Mouse (Mus musculus): Measurements from ENCODE around the gene Pnkd. TPM values are rescaled to one million over a fixed set of nuclear protein-coding genes. Genes with fewer than 3 reads are reported as not detected.

Pnkd gene
- polyA plus RNA-seq, 2 experiments: 63.9 to 124 TPM

- TF ChIP-seq POLR2A (IDR thresholded peaks at IDR 0.05; ENCODE audit: borderline replicate concordance, extremely low read depth, insufficient read depth, insufficient read length): no peak
- WGBS: 57% methylated on average over 16 of the region's 16 CpGs
- DNase-seq (ENCODE audit: low spot score) (no peak), ATAC-seq (ENCODE audit: low FRiP score, low read depth) (no peak)
- Histone ChIP-seq H3K36me3 (ENCODE audit: control insufficient read depth, insufficient read depth, low read length) (no peaks in the 10 kb centered on the region), H3K27me3 (ENCODE audit: control insufficient read depth, insufficient read depth, low read length) (no peaks in the 10 kb centered on the region), H3K4me2 (replicated peaks; ENCODE audit: low read depth, low read length, severe bottlenecking) (no peak overlapping the region), H3K27ac (replicated peaks; ENCODE audit: low read depth, low read length) (no peak overlapping the region), H3K4me3 (replicated peaks; ENCODE audit: low read length) (no peak overlapping the region), H3K9ac (ENCODE audit: low read depth, low read length, severe bottlenecking) (no peak overlapping the region), H3K4me1 (ENCODE audit: control insufficient read depth, insufficient read depth, low read length) (no peaks in the 10 kb centered on the region), H3K9me3 (ENCODE audit: control insufficient read depth, low read length) (no peaks in the 10 kb centered on the region)
Observed at GRCm38 (mm10) chr1:74401015-74401702, 116.4 kb downstream of the Pnkd start.

MicroRNAs encoded within 50 kb of the gene (microRNA counts, 519-probe panel; counts per million panel counts)
- 3,785 counts per million, percentile 78 among the panel's probes with 10 or more counts for microRNA mmu-miR-26b

Small RNAs within 50 kb of the gene (microRNA-seq; reads per million reads assigned to microRNA genes)
- 29,864 reads per million, percentile 97 among the genes with 10 or more reads in this experiment for gene Mir26b

Other genes with a start within 250 kb of the Pnkd start
- 38.0 and 67.2 TPM in 2 replicates for gene Tns1, start 160.5 kb upstream of the Pnkd start, polyA plus RNA-seq (2012; rRNA removed)
- gene Tns1, start 160.5 kb upstream of the Pnkd start, polyA plus RNA-seq (2014; fragmentation: Nextera tagmentation; extraction: Ambion mirVana): 51.3 and 55.9 TPM in 2 replicates
- 0.65 and 0.72 TPM in 2 replicates for gene Rufy4, start 159.4 kb upstream of the Pnkd start, polyA plus RNA-seq (2012; rRNA removed)
- 0.46 and 0.48 TPM in 2 replicates for gene Rufy4, start 159.4 kb upstream of the Pnkd start, polyA plus RNA-seq (2014; fragmentation: Nextera tagmentation; extraction: Ambion mirVana)
- gene Cxcr2, start 130.9 kb upstream of the Pnkd start, polyA plus RNA-seq (2012; rRNA removed): 0.13 and 0.15 TPM in 2 replicates
- 0.06 TPM in 1 of 2 replicates, not detected in the other for gene Cxcr2, start 130.9 kb upstream of the Pnkd start, polyA plus RNA-seq (2014; fragmentation: Nextera tagmentation; extraction: Ambion mirVana)
- not detected in 2 replicates for gene Cxcr1, start 90.3 kb upstream of the Pnkd start, polyA plus RNA-seq (2012; rRNA removed)
- gene Cxcr1, start 90.3 kb upstream of the Pnkd start, polyA plus RNA-seq (2014; fragmentation: Nextera tagmentation; extraction: Ambion mirVana): not detected in 2 replicates
- gene Arpc2, start 48.8 kb upstream of the Pnkd start, polyA plus RNA-seq (2012; rRNA removed): 193 and 230 TPM in 2 replicates
- 344 and 345 TPM in 2 replicates for gene Arpc2, start 48.8 kb upstream of the Pnkd start, polyA plus RNA-seq (2014; fragmentation: Nextera tagmentation; extraction: Ambion mirVana)
- not detected in 2 replicates for gene Gpbar1, start 6.4 kb upstream of the Pnkd start, polyA plus RNA-seq (2012; rRNA removed)
- gene Gpbar1, start 6.4 kb upstream of the Pnkd start, polyA plus RNA-seq (2014; fragmentation: Nextera tagmentation; extraction: Ambion mirVana): 0.25 and 0.34 TPM in 2 replicates
- gene Aamp, start 192 bp upstream of the Pnkd start, polyA plus RNA-seq (2012; rRNA removed): 174 and 181 TPM in 2 replicates
- 228 and 238 TPM in 2 replicates for gene Aamp, start 192 bp upstream of the Pnkd start, polyA plus RNA-seq (2014; fragmentation: Nextera tagmentation; extraction: Ambion mirVana)
- 48.0 and 102 TPM in 2 replicates for gene Tmbim1, start 20.7 kb downstream of the Pnkd start, polyA plus RNA-seq (2012; rRNA removed)
- gene Tmbim1, start 20.7 kb downstream of the Pnkd start, polyA plus RNA-seq (2014; fragmentation: Nextera tagmentation; extraction: Ambion mirVana): 37.7 and 41.7 TPM in 2 replicates
- 3.8 and 4.2 TPM in 2 replicates for gene Catip, start 77.2 kb downstream of the Pnkd start, polyA plus RNA-seq (2012; rRNA removed)
- 0.73 and 1.8 TPM in 2 replicates for gene Catip, start 77.2 kb downstream of the Pnkd start, polyA plus RNA-seq (2014; fragmentation: Nextera tagmentation; extraction: Ambion mirVana)
- 7.2 and 8.0 TPM in 2 replicates for gene Slc11a1, start 90.3 kb downstream of the Pnkd start, polyA plus RNA-seq (2012; rRNA removed)
- gene Slc11a1, start 90.3 kb downstream of the Pnkd start, polyA plus RNA-seq (2014; fragmentation: Nextera tagmentation; extraction: Ambion mirVana): 3.2 and 3.5 TPM in 2 replicates
- gene Ctdsp1, start 106.6 kb downstream of the Pnkd start, polyA plus RNA-seq (2012; rRNA removed): 138 and 177 TPM in 2 replicates
- gene Ctdsp1, start 106.6 kb downstream of the Pnkd start, polyA plus RNA-seq (2014; fragmentation: Nextera tagmentation; extraction: Ambion mirVana): 96.4 and 109 TPM in 2 replicates
- gene Vil1, start 124.4 kb downstream of the Pnkd start, polyA plus RNA-seq (2012; rRNA removed): 0.14 and 0.73 TPM in 2 replicates
- gene Vil1, start 124.4 kb downstream of the Pnkd start, polyA plus RNA-seq (2014; fragmentation: Nextera tagmentation; extraction: Ambion mirVana): 0.08 and 0.10 TPM in 2 replicates
- 56.1 and 59.3 TPM in 2 replicates for gene Cnot9, start 221.1 kb downstream of the Pnkd start, polyA plus RNA-seq (2012; rRNA removed)
- 64.8 and 66.9 TPM in 2 replicates for gene Cnot9, start 221.1 kb downstream of the Pnkd start, polyA plus RNA-seq (2014; fragmentation: Nextera tagmentation; extraction: Ambion mirVana)

Data from limb, embryonic 14.5 days (tissue).